10 mouse cellular contexts compared by ENCODE assay signal in genomic region chr2:166215610-166216511, GRCm38 (mm10).
DNase-seq lines count a peak whose midpoint lies in the region; ATAC-seq and TF ChIP-seq lines count a peak whose summit lies in the region.
"Had no signal": no experiment of that assay in that cellular context is flagged by ENCODE, and none has a peak within 500 bp of the region (broad histone marks: within the 10 kb centered on the region; RNA-seq: fewer than 3 reads in every experiment).

No protein-coding gene starts in this region.

- no peak for TF ChIP-seq CTCF in kidney, postnatal 0 days (IDR thresholded peaks at IDR 0.05; ENCODE audit: low read depth)
- no peak for TF ChIP-seq CTCF in midbrain, postnatal 0 days (IDR thresholded peaks at IDR 0.05)

- H3K36me3 ChIP-seq in forebrain, embryonic 13.5 days (ENCODE audit: poor library complexity, severe bottlenecking): no peaks in the 10 kb centered on the region
- H3K36me3 ChIP-seq in kidney, postnatal 0 days (ENCODE audit: insufficient read depth, low read length): no peaks in the 10 kb centered on the region
- H3K36me3 ChIP-seq in midbrain, postnatal 0 days (ENCODE audit: insufficient read depth, low read length): no peaks in the 10 kb centered on the region
- H3K36me3 ChIP-seq in heart, embryonic 12.5 days: no peaks in the 10 kb centered on the region
- H3K36me3 ChIP-seq: embryonic facial prominence, embryonic 13.5 days; limb, embryonic 12.5 days had no signal

- H3K27me3 ChIP-seq in forebrain, embryonic 13.5 days: peaks cover 8% of the 10 kb centered on the region; the same call in 1 of the 2 replicates
- no peaks in the 10 kb centered on the region for H3K27me3 ChIP-seq in kidney, postnatal 0 days (ENCODE audit: insufficient read depth, low read length)
- no peaks in the 10 kb centered on the region for H3K27me3 ChIP-seq in midbrain, postnatal 0 days (ENCODE audit: insufficient read depth, low read length)
- 0 out of 2 replicates have a peak, but pooled peaks cover 6% of the 10 kb centered on the region for H3K27me3 ChIP-seq in heart, embryonic 12.5 days (replicated peaks)
- H3K27me3 ChIP-seq: embryonic facial prominence, embryonic 13.5 days; limb, embryonic 12.5 days had no signal

- no peak overlapping the region for H3K4me3 ChIP-seq in forebrain, embryonic 13.5 days
- no peak overlapping the region for H3K4me3 ChIP-seq in kidney, postnatal 0 days (replicated peaks; ENCODE audit: low read depth, low read length)
- H3K4me3 ChIP-seq in midbrain, postnatal 0 days (ENCODE audit: low read depth, low read length): no peak overlapping the region
- H3K4me3 ChIP-seq in heart, embryonic 12.5 days: no peak overlapping the region
- H3K4me3 ChIP-seq: embryonic facial prominence, embryonic 13.5 days; limb, embryonic 12.5 days had no signal

- peaks cover 21% of the 10 kb centered on the region for H3K4me1 ChIP-seq in forebrain, embryonic 13.5 days
- 0 out of 2 replicates have a peak, but pooled peaks cover 5% of the 10 kb centered on the region for H3K4me1 ChIP-seq in kidney, postnatal 0 days (replicated peaks; ENCODE audit: insufficient read depth, low read length)
- H3K4me1 ChIP-seq in midbrain, postnatal 0 days (ENCODE audit: insufficient read depth, low read length): no peaks in the 10 kb centered on the region; the same call in 1 of the 2 replicates
- peaks cover 16% of the 10 kb centered on the region for H3K4me1 ChIP-seq in heart, embryonic 12.5 days (replicated peaks)

- no peaks in the 10 kb centered on the region for H3K9me3 ChIP-seq in forebrain, embryonic 13.5 days (replicated peaks)
- no peaks in the 10 kb centered on the region for H3K9me3 ChIP-seq in kidney, postnatal 0 days (replicated peaks; ENCODE audit: low read length)
- H3K9me3 ChIP-seq in midbrain, postnatal 0 days (ENCODE audit: low read length): no peaks in the 10 kb centered on the region
- 0 out of 2 replicates have a peak, but pooled peaks cover 2% of the 10 kb centered on the region for H3K9me3 ChIP-seq in heart, embryonic 12.5 days (replicated peaks)
- H3K9me3 ChIP-seq: embryonic facial prominence, embryonic 13.5 days; limb, embryonic 12.5 days had no signal

- DNase-seq in left cerebral cortex, postnatal 14 days (ENCODE audit: low spot score in 2 of 2): peak; percentile 25 to 31
- no peak for DNase-seq in left cerebral cortex, postnatal 25 days (ENCODE audit: low spot score in 2 of 2)
- peak; percentile 61 for DNase-seq in kidney, postnatal 0 days (ENCODE audit: low spot score)
- peak; percentile 94 for DNase-seq in midbrain, postnatal 0 days (ENCODE audit: low spot score)
- no peak for DNase-seq in urinary bladder, postnatal 10 days (ENCODE audit: low spot score)
- no peak for DNase-seq in heart, postnatal 4 days

- no peak overlapping the region for H3K4me2 ChIP-seq in forebrain, embryonic 13.5 days
- no peak overlapping the region for H3K4me2 ChIP-seq in kidney, postnatal 0 days (ENCODE audit: low read length)
- H3K4me2 ChIP-seq in midbrain, postnatal 0 days (ENCODE audit: low read depth, low read length, poor library complexity, severe bottlenecking): no peak overlapping the region
- H3K4me2 ChIP-seq in heart, embryonic 12.5 days: no peak overlapping the region
- H3K4me2 ChIP-seq: embryonic facial prominence, embryonic 13.5 days; limb, embryonic 12.5 days had no signal

- H3K9ac ChIP-seq in forebrain, embryonic 13.5 days: no peak overlapping the region
- no peak overlapping the region for H3K9ac ChIP-seq in kidney, postnatal 0 days (ENCODE audit: low read depth, low read length)
- no peak overlapping the region for H3K9ac ChIP-seq in midbrain, postnatal 0 days (replicated peaks; ENCODE audit: low read length, poor library complexity, severe bottlenecking)
- no peak overlapping the region for H3K9ac ChIP-seq in heart, embryonic 12.5 days
- H3K9ac ChIP-seq: embryonic facial prominence, embryonic 13.5 days; limb, embryonic 12.5 days had no signal

- intact Hi-C loops in left cerebral cortex, postnatal 14 days (cut with DNase I): no loop called here
- intact Hi-C loops in left cerebral cortex, postnatal 25 days (cut with DNase I): no loop called here

- no peak overlapping the region for H3K27ac ChIP-seq in forebrain, embryonic 13.5 days
- peak overlapping the region; percentile 81 for H3K27ac ChIP-seq in kidney, postnatal 0 days
- 0 out of 2 replicates have a peak overlapping the region, but pooled peaks have one; percentile 18 for H3K27ac ChIP-seq in midbrain, postnatal 0 days (ENCODE audit: low read depth, low read length)
- H3K27ac ChIP-seq in heart, embryonic 12.5 days (ENCODE audit: poor library complexity, severe bottlenecking): no peak overlapping the region
- H3K27ac ChIP-seq: embryonic facial prominence, embryonic 13.5 days; limb, embryonic 12.5 days had no signal

- peak; percentile 50; the same call in 1 of the 2 replicates for ATAC-seq in forebrain, embryonic 13.5 days
- ATAC-seq in kidney, postnatal 0 days (replicated peaks; ENCODE audit: low FRiP score, low read depth): peak; percentile 86
- peak; percentile 86 for ATAC-seq in midbrain, postnatal 0 days (ENCODE audit: low FRiP score)
- no peak for ATAC-seq in heart, embryonic 12.5 days (ENCODE audit: insufficient number of reproducible peaks, low FRiP score)

- WGBS in forebrain, embryonic 13.5 days: 47% methylated on average over 18 of the region's 18 CpGs
- 45% methylated on average over 18 of the region's 18 CpGs for WGBS in kidney, postnatal 0 days
- WGBS in midbrain, postnatal 0 days: 32% methylated on average over 18 of the region's 18 CpGs
- WGBS in heart, embryonic 12.5 days: 69% methylated on average over 18 of the region's 18 CpGs

Comparison
In these comparisons a context has a peak if more than half of its experiments do, and no peak if none do; other contexts are left out.
1. DNase-seq: peak in left cerebral cortex, postnatal 14 days (2 of 2), kidney, postnatal 0 days (single experiment) and midbrain, postnatal 0 days (single experiment); none in left cerebral cortex, postnatal 25 days (0 of 2), urinary bladder, postnatal 10 days (single experiment) and heart, postnatal 4 days (single experiment).
2. H3K27ac ChIP-seq: peak in kidney, postnatal 0 days (single experiment) and midbrain, postnatal 0 days (single experiment); none in forebrain, embryonic 13.5 days (single experiment) and heart, embryonic 12.5 days (single experiment).